Mouse (Mus musculus): ENCODE data around the gene Ascc1.

Gene Ascc1

DNA sequence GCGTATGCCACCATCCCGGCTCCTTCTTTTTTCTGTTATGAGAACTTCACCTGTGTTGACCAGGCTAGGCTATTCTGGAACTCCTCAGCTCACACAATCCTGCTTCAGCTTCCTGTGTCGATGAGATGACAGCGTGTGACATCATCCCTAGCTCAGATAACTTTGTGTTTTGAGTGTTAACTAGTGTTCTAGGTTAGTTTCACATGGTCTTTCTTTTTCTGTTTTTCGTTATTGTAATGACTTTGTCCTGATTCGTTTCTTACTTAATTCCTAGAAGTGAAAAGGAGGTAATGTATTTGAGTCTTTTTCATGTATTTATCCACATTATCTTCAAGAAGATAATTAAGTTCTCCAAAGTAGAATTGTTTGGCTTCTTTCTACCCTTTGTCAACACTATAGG is 13.6 kb downstream of the Ascc1 start:
- DNase-seq (ENCODE audit: inconsistent ontology term), result no peak

DNA sequence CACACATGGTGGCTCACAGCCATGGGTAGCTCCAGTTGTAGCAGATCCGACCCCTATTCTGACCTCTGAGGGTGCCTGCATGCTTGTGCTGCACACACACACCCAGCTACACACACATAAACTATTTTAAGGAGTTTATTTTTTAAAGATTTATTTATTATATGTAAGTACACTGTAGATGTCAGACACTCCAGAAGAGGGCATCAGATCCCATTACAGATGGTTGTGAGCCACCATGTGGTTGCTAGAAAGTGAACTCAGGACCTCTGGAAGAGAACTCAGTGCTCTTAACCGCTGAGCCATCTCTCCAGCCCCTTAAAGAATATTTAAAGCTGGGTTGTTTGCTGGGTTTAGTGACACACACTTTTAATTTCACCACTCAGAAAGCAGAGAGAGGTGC is 16.7 kb downstream of the Ascc1 start:
- DNase-seq (ENCODE audit: inconsistent ontology term), result no peak

DNA sequence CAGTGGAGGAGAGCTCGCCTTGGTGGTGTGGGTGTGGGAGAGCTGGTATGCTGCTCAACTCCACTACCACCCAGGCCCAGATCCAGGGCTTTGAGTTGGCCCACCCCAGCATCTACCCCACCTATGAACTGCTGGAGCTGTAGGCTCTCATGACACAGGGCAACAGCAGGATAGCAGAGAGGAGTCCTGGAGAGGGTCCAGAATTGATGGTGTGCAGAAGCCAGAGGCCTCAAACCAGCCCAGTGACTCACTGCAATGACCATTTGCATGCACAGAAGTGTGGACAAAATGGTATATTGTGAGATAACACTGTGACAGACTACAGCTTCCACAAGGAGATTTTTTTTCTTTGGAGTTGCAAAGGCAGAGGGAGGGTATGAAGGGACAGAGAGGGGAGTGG is 21.1 kb downstream of the Ascc1 start:
- peak; percentile 9 for DNase-seq (ENCODE audit: inconsistent ontology term)

DNA sequence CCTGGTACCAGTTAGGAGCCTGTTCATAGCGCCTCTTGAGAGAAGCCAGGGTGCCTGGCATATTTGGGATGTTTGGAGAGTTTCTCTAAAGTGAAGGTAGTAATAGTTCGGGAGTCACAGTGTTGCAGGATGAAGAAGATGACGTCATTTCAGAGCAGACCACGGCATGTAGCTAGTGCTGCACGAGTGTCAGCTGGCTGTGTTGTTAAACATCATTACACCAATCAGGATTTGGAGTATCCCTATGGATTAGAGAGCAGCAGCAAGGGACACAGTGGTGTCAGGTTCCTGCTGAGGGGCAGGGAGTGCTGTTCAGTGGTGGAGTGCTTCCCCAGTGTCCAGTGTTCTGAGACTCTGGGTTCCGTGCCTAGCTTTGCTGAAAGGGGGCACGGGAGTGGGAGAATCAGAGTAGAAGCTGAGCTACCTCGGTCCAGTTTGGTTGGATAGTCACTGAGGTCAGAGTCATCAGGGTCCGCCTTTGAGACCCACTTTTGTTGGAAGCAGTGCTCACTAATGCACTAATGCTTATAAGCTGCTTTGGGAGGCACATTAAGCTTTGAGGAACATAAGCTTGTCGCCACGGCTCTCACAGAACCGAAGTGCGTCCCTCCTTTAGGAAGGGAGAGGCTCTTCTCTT is 24.3 kb downstream of the Ascc1 start:
- no peak for DNase-seq (ENCODE audit: inconsistent ontology term)

DNA sequence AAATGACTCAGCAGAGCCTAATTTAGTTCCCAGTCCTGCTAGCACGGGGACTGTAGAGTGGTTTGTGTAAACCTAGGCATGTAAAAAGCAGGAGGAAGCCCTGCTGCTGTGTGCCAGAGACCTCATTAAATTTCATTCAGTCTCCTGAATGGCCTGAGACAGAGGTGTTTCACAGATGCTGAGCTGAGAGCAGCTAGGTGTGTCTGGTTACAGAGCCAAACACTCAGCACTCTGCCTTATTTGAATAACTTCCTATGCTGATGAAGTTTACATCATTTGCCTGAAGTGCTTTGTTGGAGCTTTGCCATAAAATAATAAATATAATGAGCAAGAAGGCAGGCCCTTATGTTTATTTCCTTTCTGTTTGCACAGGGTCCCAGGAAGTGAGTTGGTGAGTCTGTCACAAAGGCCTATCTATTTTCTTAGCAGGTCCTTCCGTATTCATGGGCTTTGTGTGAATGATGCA is 25.0 kb downstream of the Ascc1 start:
- no peak for DNase-seq (ENCODE audit: inconsistent ontology term)

DNA sequence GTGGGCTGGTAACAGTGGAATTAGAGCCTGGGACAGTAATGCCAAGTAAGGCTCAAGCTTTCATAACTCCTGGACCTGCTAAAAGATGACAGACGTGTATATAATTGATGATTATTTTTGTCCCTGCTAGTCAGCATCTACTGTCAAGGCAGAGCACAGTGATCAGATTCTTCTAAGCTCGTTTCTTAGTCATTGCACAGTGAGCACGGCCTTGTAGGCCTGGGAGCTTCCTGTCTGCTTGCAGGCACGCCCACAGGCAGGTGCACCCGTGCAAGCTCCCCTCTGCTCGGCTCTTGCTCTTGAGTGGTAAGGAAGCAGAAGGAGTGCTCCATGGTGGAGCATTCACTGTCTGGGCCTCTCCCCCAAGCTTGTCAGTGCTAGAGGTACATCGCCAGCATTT is 25.6 kb downstream of the Ascc1 start:
- DNase-seq (ENCODE audit: inconsistent ontology term), result no peak

DNA sequence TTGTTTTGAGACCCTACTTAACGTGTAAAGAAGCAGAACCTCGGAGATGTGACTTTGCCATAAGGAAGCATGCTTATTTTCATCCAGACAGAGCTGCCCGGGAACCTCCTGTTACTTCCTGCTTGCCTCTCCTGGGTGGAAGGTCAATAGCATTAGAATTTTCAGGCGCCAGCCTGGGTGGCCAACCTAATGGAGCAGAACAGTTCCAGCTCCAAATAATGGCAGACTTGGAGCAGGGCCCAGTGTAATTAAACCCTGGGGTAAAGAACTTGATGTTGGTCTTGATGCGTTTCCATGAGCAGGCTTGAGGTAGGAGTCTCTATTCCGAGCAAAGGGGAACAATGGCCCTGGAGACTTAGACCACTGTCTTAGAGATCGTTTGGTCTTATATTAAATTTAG is 26.4 kb downstream of the Ascc1 start:
- peak; percentile 26 for DNase-seq (ENCODE audit: inconsistent ontology term)

DNA sequence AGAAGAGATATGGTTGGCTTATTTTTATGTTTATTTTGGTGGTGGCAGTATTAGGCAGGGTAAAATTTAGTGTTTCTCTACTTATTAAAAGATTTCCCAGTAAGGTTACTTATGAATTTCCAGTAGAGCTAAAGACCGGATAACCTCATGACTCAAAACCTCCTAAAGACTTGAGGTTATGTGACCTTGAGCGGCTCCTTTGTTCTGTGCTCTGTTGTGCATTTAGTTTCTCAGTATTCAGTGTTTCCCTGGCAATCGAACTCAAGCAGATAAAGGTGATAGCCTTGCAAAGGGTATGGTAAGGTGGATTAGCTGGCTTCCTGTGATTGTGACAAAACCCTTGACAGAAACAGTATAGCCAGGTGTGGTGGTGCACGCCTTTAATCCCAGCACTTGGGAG is 26.8 kb downstream of the Ascc1 start:
- DNase-seq (ENCODE audit: inconsistent ontology term), result no peak

DNA sequence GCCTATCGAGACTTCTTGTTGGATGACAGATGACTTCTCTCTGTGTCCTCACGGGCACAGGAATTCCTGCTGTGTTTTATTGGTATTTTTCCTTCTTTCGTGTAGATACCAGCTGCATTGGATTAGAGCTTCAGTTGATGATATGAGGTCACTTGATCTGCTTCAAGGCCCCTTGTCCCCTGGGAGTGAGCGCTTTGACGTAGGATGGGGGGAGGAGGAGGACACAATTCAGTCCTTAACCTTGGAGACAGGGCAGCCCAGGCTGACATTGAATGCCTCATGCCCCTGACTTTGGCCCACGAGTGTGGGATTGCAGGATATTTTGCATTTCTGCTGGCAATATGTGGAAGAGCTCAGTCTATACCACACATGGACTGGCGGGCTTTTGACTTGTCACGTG is 29.0 kb downstream of the Ascc1 start:
- DNase-seq (ENCODE audit: inconsistent ontology term), result no peak

DNA sequence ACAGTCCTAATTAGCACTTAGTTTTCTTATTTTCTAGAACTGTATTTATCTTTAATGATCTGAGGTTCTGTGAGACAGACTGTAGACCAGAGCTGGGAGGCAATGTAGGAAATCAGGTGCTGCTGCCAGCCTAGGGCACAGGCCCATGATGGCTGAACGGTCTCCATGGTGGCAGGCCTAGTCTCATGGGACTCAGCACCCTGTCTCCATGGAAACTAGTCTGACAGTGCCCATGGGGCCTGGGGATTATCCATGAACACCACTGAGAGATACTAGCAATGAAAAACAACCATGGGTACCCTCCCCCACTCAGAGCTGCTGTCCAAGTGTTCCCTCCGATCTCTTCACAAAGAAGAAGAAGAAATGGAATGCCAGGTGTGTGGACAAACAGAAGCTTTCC is 29.4 kb downstream of the Ascc1 start:
- DNase-seq (ENCODE audit: inconsistent ontology term), result no peak

DNA sequence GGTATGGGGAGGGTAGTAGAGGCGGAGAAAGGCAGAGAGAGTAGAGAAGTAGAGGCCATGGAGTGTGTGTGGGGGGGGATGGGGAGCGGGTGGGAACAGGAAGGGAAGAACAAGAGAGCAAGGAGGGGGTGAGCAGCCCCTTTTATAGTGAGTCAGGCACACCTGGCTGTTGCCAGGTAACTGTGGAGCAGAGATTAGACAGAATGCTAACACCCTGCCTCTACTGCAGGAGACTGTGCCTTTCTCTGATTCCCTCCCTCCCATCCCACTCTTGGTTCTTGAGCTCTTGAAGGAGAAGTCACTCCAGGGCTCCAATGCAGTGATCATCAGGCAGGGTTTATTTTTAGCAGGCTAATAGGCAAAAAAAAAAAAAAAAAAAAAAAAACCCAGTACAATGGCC is 30.0 kb downstream of the Ascc1 start:
- DNase-seq (ENCODE audit: inconsistent ontology term), result no peak

DNA sequence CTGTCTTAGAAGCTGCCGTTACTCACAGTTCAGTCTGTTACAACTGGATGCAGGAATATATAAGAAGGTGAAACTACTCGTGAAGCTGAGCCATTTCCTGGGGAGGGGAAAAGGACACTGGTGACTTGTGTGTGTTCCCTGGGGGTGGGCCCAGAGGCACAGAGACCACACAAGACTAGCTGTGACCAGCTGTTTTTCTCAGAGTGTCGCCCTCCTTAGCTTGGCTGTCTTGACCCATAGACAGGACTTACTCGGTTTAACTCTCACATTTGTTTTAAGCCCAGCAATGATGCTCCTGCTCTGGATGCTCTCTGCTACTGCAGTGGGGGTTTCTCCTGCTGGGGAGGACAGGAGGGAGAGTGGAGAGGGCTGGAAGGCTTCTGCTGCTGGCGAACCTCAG is 30.5 kb downstream of the Ascc1 start:
- no peak for DNase-seq (ENCODE audit: inconsistent ontology term)

DNA sequence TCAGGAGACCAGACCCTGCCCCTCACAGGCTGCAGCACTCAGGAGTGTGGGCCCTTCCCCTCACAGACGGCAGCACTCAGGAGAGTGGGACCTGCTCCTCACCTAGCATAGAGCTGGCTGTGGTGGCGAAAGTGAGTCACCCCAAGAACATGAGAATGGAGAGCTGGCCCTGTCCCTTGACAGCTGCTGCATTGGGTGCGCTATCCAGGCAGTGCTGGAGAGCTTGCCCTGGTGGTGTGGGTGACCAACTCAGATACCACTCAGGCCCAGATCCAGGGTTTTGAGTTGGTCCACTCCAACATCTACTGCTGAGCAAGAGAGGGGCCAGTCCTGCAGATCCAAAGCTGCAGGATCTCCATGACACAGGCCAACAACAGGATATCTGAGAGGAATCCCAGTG is 32.0 kb downstream of the Ascc1 start:
- DNase-seq (ENCODE audit: inconsistent ontology term), result no peak

DNA sequence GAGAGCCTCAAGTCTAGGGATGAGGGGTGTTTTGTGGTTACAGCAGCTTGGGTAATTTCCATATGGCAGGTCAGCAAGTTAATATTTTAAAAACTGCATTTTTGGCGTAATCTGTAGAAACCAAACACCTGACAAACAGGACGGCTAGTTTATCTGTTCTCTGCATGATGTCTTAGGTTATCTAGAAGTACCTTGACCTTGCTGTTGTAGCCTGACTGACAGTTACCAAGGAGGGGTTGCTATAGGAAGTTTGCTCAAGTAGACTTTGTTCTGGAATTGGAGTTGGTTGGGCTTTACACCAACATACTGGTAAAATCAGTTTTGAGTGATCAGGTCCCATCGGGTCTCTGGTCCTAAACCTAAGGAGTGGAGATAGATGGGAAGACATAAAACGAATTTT is 33.1 kb downstream of the Ascc1 start:
- no peak for DNase-seq (ENCODE audit: inconsistent ontology term)

DNA sequence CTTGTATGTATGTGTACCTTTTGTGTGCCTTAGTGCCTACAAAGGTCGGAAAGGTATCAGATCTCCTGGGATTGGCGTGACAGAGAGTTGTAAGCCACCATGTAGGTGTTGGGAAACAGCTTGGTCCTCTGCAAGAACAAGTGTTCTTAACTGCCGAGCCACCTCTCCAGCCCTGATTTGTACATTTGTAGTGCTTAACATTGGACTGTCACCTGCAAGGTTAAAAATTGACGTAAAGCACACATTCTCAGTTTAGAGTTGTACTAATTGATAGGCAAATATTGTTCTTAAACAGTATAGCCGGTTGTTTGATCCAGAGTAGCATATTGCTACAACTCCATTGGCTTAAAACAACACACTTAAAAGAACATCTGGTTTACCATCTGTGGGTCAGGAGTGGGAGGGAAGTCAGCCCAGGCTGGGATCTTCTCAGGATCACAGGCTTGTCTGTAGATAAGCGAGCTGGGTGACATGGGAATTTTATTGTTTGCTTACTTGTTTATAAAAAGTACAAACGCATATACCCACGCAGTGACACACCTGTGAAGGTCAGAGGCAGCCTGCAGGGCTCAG is 39.8 kb downstream of the Ascc1 start:
- DNase-seq (ENCODE audit: inconsistent ontology term), result no peak

DNA sequence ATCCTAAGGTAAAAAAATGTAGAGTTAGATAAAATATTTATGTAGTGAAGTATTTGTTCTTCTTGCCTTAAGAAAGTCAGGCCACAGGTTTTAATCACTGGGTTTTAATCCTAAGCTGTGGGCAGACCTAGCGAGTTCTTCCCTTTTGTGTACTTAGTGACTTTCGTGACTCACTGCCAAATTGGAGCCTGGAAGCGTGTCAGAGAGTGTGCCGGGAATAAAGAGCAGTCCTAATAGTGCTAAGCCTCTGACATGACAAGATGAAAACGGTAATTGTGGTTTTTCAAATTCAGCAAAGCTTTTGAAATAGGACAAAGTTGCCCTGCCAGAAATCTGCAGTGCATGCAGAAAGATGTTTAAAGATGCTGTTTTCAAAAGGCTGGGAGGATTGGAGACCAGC is 44.1 kb downstream of the Ascc1 start:
- DNase-seq (ENCODE audit: inconsistent ontology term), result peak; percentile 66

DNA sequence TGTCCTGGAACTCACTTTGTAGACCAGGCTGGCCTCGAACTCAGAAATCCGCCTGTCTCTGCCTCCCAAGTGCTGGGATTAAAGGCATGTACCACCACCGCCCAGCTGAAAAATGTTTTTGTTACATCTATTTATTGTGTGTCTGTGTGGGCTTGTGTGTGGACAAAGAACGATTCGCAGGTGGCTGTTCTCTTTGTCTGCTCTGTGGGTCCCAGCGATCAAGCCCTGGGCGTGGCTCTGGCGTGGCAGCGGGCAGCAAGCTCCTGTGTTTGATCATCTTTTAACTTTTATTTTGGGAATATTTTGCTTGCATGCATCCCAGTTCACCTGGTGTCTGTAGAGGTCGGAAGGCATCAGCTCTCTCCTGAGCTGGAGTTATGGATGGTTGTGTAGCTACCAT is 48.0 kb downstream of the Ascc1 start:
- DNase-seq (ENCODE audit: inconsistent ontology term), result no peak

DNA sequence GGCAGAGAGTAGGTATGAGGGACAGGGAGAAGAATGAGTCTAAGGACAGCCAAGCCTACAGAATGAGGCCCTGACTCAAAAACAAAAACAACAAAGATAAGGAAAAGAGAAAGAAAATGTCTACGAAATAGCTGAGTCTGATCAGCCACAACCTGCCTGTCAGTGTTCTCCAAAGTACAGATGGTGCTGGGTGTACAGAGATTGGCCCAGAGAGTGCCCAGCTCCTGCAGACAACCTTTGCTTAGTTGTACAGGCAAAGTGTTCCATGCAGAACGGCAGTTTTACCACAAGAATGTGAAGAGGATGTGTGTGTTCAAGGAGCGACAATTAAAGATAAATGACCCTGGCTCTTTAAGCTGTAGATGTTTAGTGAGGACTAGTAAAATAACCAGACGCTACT is 50.5 kb downstream of the Ascc1 start:
- no peak for DNase-seq (ENCODE audit: inconsistent ontology term)

DNA sequence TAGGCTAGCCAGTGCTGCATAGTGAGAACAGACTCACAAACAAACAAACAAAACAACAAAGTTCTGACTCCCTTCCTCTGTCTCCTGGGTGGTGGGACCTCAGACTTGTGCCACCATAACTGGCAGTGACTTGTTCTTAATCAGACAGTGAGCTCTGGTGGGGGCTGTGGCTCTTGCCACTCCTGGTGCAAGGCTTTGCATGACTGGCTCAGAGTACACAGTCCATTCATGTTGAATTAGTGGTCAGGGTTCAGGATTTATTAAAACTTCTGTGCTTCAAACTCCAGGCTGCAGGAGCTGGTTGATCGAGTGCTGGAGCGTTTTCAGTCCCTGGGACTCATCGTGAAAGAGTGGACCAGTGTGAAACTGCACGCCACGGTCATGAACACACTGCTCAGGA is 59.6 kb downstream of the Ascc1 start:
- DNase-seq (ENCODE audit: inconsistent ontology term), result no peak

DNA sequence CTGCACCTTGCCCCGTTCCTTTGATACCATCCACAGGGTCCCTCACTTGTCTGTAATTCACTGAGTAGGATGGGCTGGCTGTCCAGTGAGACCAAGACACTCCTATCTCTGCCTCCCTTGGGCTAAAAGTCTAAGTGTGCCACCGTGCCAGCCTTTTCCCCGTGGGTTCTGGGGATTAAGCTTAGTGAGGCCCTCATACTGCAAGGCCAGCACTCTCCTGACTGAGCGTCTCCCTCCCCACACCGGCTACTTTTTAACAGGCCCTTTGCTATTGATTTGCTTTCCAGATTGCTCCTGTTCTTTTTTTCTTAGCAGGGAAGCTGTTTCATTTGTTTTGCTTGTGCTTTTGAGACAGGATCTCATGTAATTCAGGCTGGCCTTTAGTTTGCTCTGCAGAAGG is 60.3 kb downstream of the Ascc1 start:
- DNase-seq (ENCODE audit: inconsistent ontology term), result no peak

DNA sequence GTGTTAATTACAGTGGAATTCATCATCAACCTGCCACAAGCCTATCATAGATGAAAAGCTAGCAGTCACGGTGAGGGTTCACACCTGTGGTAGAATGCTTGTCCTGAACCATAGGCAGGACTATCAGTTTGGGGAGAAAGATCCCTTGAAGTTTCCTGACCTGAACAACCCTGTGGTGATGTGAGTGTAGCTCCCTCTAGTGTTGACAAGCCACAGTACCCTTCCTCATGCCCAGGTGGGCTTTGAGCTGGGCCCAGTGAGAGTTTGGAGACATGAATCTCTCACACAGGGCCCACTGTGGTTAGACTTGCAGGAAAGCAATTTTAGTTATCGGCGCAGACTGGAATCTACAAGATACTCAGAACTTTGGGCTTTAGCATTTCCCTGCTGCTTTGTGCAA is 63.9 kb downstream of the Ascc1 start:
- no peak for DNase-seq (ENCODE audit: inconsistent ontology term)

DNA sequence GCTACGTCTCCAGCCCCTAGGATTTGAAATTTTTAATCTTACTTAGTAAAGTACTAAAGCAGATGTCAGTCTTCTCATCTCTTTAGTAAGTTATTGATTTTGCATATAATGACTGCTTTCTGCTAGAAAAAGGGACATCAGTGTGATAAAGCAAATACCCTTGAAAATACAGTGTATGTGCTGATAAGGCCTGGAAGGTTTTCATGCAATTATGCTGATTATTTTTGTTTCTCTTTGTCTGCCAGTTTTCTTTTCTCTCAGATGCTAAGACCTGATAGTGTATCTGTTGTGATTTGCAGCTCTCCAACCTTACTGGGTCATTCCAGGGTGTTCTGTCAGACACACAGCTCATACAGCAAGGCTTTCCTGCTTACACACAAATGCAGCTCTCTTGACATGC is 72.6 kb downstream of the Ascc1 start:
- DNase-seq (ENCODE audit: inconsistent ontology term), result no peak

DNA sequence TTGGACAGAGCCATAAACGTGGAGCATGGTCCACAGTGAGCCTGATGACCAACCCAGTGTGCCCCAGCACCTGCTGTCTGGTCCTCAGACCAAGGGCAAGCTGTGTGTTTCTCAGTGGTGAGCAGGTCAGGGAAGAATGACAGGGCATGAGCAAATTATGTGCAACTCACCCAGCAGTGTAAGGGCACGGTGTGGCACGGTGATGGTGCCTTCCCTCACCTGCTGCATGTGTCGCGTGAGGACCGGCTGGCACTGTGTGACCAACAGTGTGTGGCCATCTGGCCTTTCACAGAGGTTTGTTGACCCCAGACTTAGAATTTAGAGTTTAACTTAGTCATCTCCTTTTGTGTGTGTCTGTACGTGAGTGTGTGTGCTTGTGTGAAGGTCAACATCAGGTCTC is 74.6 kb downstream of the Ascc1 start:
- DNase-seq (ENCODE audit: inconsistent ontology term), result no peak

Measured in Muller cell, postnatal 12 days (primary cell).